Mouse (Mus musculus) thymus, postnatal 36 days (tissue): ENCODE results near the gene Tnfaip8l1.

Experiments
- DNase-seq, 2 experiments: peaks; one replicate each; pipeline ENCODE4 v3.0.0; 2022; ENCODE audit warnings: mixed read lengths in 2 of 2

The Tnfaip8l1 gene

DNA sequence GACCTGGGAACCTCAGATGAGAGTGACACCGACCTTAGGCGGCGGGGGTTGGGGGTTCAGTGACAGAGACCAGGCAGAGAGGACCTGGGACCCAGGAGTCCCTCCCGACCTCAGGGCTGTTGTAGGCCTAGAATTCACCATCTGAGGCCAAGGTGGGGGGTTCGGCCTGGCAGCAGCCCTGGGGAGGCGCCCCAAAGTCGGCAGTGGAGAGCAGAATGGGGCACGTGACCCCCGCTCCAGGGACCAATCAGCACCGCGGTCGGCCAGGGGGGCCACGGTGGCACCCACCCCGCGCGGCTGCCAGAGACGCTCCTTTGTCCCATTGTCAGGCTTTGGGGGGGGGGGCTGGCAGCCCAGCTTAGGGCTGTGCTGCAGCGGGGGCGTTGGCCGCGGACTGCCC lies 22.9 kb upstream of the Tnfaip8l1 start:
- DNase-seq = no peak

DNA sequence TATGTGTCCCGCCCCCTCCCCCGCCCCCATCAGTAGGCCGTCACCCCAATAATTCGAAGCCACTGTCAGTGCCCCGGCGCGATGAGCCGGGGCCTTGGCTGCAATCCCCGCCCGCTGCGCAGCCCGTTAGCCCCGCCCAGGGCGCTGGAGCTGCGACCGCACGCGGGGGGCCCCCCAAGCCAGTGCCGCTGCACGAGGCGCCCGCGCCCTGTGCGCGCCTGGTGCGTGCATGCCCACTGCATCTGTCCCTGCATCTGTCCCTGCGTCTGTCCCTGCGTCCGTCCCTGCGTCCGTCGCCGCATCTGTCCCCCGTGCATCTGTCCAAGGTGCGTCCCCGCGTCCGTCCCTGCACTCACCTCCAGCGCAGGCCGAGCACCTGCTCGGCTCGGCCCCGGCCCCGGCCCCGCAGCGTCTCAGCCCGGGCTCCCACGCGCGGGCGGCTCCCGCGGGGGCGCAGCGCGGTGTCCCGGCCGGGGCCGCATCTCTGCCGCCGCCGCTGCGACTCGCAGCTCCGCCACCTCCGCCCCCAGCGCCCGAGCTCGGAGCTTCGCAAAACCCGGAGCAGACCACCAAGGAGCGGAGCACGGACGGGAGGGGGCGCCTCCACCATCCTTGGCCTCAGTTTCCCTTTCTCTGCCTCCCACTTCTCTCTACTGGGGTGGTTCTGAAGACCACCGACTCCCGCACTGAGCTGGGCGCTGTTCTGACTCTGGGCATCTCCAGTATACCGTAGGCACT lies 22.2 kb upstream of the Tnfaip8l1 start, which contains the start of gene Sema6b:
Gene Sema6b, minus strand, starts transcription at position 486 of the 738 bp plus-strand sequence.
- DNase-seq = peak; percentile 74

DNA sequence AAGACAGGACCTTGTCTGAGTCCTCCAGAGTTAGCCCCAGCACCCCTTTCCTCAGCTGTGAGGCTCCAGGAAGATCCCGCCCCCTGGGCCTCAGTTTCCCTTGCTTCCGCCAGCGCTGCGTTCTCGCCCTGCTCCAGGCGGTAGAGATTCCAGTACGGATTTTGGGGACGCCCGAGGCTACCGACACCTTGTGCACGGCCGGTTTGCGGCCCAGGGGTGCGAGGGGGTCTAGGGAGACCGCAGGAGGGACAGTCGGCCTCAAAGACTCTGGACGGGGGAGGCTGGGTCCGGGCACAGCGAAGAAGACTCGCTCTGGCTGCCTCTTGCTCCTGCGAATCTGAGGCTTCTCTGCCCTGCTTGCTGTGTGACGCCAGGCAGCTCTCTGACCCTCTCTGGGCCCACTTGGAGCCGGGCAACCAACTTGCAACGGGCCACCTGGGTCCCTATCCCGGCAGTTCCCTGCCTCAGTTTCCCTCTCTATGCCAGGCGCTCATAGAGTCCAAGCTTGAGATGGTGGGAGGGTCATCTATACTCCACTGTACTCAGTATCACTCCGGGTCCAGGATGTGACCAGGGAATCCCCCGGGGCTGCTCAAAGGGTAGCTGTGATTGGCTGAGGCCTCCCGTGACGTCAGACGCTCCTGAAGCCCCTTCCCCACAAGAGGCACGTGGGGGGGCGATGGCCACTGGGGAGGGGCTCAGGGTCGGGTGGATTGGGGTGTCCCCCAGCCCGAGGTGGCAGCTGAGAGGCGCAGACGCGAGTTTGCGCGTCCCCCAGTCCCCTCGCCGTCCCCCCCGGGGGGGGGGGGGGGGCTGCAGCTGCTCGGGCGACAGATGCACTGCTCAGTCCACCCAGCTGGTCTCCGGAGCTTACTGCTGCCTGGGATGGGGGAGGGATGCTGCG lies 20.3 kb upstream of the Tnfaip8l1 start:
- DNase-seq = peak in 1 of 2 experiments; percentile 43

DNA sequence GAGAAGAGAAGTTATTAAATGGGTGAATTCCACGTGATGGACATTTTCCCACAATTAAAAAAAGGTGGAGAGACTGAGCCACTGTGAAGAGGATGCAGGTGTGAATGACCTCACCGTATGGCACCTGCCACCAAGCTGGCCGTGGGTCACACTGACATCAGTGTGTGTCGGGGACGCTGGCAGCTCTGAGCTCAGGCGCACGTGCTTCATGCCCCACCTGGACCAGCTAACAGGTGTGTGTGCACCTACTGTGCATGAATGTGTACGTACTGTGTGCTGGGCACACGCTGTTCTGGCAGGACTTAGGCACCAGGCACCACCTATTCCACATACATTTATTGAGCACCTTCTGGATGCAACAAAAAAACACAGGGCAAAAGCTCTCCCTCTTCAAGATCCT lies 17.7 kb upstream of the Tnfaip8l1 start:
- no peak for DNase-seq

DNA sequence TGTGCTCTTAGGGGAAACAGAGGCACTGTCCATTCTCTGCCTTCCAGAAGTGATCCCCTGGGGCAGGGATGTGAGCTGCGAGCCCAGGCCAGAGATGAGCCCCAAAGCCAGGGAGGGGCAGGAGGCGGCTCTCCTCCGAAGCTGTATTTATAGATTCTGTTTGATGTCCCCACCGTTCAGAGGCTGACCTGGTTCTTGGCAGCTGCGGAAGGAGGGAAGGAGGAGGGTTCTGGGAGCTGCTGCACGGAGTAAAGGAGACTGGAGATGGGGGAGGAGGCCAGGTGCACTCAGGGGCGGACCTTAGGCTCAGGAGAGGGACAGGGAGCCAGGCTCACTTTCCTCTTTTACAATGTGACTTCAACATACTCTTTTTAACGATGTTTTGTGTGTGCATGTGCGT lies 16.1 kb upstream of the Tnfaip8l1 start:
- DNase-seq = no peak

DNA sequence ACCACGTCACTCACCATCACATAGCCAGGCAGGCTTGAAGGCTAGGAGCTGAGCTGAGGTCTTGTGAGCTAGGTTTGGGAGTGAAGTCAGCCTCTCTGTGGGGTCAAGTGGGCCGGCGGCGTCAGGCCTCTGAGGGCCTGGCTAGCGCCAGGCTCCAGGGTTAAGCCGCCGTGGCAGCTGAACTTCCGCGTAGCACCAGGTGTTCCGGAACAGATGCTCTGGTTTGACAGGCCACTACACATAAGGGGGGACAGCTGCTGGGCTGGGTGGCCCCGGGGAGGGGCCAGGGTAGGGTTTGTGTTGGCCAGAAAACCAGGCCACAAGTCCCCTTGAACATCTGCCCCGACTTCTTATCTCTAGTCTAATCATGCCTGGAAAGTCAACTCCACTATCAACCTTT lies 14.9 kb upstream of the Tnfaip8l1 start:
- DNase-seq = no peak

DNA sequence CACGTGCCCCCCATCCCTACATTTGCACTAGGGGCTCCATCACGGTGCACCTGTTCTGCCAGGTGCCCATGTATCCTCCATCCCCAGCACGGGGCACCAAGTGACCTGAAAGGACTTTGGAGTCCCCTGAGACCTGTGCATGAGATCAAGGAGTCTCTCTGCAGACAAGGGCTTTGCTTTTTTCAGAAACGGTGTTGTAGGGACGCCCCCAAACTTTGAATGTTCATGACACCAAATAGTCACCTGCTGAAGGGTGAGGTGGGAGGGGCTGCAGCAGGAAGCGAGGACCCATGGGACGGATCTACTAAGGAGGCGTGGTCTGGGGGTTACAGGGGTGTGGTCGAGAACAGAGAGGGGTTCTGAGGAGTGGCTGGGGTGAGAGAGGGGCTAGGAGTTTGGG lies 14.0 kb upstream of the Tnfaip8l1 start:
- DNase-seq = no peak

DNA sequence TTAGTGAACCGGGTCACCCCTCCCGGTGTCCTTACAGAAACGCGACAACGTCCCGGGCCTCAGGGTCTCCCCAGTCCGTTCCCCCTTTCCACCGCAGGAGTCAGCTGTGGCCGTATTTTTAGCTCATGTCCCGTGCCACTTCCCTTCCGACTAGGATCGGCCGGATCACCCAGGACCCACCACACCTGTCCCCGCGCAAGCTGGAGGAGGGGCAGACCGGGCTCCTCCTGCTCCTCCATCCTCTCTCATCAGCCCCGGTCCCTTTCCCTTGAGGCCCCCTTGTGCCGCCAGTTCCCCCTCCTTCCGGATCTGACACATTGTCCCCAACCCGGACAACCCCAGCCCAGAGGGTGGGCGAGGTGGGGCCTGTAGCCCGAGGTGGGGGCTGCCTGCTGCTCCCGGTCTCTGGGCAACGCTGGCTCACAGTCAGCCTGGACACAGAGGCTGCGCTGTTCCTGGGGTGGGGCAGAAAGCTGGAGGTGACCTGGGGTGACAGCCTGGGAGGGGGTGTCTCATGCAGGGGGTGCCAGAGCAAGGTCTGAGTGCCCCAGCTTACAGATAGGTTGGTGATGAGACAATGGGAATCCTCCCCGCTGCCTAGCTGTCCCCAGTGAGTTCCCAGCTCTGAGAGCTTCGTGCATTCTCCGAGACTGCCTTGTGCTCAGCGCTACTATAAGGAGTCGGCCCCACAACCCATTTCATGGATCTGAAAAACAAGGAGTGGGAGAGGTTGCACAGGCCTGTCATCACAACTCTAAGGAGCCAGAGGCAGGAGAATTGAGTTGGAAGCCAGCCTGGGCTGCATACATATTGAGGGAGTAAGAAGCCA lies 13.3 kb upstream of the Tnfaip8l1 start:
- DNase-seq = no peak

DNA sequence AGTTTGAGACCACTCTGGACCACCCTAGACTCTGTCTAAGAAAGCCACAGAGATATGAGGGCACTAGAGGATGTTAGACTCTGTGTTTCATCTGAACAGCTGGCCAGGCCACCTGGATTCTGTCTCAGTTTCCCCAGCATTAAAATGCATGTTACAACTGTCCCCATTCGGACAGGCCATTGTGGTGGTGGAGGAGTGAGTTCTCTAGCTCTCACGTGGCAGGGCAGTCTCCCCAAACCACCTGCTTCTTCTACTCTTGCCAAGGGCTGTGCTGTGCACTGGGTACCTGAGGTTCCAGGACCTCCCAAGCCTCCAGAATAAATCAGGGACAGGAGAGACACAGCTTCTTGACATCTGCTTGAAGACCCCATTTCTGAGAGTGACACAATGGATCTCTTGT lies 12.4 kb upstream of the Tnfaip8l1 start:
- no peak for DNase-seq

DNA sequence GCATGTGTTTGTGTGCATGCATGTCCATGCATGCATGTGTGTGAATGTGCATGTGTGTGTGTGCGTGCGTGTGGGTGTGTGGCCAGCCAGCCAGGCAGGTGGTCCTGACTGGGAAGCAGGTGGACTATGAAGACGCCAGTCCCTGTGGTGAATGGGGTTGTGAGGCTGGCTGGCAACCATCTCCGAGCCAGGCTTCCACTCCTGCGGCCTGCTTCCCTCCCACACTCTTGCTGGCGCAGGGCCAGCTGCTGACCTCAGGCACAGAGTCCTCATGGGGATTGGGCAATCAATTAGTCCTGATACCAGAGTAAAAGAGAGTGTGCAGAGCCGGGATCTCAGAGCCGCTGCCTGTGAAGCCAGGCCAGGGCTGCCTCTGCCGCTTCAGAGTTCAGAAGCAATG lies 8.6 kb upstream of the Tnfaip8l1 start:
- DNase-seq = no peak

DNA sequence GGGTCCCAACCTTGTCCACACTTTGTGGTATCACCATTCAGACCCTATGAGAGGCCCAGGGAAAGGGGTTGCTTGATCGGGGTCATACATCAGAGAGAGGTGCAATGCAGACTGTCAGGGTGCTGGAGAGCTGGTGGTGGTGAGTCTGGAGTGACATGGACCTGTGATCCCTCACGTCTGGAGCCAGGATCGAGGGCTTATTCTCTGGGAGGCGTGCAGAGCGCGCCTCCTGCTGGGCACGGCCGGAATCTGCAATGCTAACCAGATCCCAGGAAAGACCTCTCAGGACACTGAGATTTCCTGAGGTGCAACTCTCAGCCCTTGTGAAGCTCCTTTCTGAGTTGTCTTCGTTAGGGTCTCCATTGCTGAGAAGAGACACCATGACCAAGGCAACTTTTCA lies 2.5 kb upstream of the Tnfaip8l1 start:
- DNase-seq = peak in 1 of 2 experiments; percentile 43

DNA sequence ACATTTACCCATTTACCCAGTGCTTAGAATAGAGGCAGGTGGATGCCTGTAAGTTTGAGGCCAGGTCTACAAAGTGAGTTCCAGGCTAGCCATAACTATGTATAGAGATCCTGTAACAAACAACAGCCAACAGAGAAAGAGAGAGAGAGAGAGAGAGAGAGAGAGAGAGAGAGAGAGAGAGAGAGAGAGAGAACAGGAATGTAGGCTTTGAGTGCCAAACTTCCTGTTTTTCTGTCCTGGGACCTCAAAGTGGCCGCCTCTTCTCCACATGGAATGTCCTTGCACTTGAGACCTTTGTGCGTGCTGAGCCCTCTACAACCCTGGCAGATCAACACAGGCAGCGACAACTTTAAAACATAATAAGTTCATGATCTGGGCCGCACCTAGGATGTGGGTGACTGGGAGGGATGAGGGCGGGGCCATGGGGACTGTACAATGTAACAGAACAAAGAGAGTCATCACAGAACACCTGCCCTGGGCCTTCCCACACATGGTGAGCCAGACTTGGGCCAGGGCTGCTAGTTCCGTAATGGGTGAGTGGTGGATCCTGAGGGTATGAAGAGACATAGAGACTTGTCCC lies 1.3 kb downstream of the Tnfaip8l1 start:
- DNase-seq = peak; percentile 70 to 80

DNA sequence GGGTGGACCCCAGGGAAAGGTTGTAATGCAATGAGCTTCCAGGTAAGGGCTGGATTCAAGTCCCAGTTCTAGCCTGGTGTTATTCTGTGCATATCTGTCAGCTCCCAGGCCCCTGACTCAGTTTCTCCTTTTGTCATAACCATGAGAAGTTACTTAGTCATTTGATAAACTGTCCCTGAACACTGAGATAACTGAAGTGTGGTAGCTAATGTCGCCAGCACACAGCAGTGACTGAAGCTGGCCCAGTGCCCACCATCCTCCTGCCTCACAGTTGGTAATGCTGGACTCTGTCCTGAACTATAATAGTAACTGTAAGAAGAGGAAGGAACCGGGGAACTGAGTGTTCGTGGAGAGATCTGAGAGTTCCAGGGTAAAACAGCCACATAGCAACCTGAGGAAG lies 2.2 kb downstream of the Tnfaip8l1 start:
- DNase-seq = no peak

DNA sequence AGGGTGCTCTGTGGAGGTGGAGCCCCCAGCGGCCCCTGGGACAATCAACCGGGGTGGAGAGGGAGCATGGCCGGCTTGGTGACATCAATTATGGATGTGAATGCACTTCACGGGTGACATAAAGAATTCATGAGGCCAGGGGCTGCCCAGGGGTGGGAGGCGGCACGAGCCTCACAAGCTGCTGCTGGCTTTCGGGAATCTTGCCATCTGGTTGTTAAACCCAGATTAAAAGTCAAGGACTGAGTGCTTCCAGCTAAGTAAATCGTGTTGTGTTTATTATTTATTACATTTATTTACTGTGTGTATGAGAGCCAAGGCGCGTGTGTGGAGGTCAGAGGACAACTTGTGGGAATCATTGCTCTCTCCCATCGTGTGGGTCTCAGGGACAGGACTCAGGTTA lies 3.4 kb downstream of the Tnfaip8l1 start:
- no peak for DNase-seq

DNA sequence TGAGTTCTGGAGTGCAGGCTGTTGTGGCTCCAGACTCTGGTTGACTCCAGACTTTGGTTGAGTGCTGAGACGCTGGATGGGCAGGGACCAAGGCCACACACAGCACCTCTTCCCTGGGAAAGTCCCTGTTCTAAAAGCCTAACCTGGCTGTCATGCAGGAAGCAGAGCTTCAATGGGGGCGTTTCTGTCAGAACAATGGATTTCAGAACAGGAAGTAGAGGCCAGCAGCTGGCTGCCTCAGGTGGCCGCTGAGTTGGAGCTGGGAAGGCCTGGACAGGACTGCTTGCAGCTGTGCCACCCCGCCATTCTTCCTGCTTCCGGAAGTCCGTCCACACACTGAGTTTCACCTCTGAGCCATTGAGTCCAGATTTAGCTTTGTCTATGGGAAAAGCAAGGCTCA lies 7.6 kb downstream of the Tnfaip8l1 start:
- DNase-seq = no peak

DNA sequence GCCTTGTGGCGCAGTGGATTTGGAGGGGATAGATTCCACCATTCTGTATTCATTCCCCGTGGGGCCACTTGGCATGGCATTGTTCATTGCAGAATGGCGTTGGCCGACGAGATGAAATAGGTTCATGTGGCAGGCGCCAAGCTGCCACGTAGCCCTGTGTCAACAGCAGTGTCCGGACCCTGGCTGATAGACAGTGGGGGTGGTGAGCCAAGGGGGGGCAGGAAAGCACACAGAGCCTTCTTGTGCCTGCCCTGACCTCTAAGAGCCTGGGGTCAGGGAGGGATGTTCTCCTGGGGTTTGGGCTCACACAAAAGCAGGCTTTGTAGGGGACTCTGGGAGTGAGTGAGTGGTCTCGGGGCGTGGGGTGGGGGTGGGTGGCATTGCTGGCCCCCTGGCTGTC lies 8.4 kb downstream of the Tnfaip8l1 start:
- no peak for DNase-seq

DNA sequence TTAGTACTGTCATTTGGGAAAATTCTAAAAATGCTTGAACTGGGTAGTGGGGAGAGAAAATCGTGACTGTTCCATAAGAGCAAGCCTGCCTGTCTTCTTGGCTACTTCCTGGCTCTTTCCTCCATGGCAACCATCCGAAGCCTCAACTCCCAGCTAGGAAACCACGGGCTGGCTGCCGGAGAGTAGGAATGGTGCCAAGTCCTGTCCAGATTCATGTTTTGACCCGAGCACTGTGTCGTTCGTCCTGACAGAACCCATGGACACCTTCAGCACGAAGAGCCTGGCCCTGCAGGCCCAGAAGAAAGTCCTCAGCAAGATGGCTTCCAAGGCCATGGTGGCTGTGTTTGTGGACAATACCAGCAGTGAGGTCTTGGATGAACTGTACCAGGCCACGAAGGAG lies 9.2 kb downstream of the Tnfaip8l1 start:
- no peak for DNase-seq

DNA sequence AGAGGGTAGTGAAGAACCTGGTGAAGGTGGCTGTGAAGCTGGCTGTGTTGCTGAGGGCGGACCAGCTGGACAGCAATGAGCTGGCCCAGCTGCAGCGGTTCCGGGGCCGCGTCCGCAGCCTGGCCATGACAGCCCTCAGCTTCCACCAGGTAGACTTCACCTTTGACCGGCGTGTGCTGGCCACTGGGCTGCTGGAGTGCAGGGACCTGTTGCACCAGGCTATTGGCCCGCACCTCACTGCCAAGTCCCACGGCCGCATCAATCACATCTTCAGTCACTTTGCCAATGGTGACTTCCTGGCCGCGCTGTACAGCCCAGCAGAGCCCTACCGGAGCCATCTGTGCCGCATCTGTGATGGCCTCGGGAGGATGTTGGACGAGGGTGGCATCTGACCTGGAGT lies 9.6 kb downstream of the Tnfaip8l1 start:
- no peak for DNase-seq

DNA sequence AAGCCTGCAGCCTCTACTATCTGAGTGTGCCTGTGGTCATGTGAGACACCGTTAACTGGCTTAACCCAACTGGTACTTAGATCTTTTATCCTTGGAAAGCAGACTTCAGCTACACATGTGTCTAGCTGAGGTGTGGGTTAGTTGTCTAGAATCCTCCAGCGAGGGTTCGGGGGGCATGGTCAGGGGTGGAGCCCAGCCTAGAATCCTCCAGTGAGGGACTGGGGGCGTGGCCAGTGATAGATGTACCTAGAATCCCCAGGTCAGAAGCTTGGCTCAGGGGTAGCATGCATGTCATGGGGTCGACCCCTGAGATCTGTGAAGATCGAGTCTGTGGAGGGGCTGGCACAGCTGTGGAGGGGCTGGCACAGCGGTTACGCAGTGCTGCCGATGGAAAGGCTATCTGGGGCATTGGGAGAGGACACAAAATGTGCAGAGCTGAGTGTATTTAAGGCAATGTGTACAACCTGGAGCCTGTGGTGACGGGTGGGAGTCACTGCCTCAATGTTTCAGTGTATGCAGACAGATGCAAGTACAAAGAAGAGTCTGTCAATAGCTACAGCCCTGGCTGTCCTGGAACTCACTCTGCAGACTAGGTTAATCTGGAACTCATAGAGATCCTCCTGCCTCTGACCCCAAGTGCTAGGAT lies 11.2 kb downstream of the Tnfaip8l1 start:
- no peak for DNase-seq

DNA sequence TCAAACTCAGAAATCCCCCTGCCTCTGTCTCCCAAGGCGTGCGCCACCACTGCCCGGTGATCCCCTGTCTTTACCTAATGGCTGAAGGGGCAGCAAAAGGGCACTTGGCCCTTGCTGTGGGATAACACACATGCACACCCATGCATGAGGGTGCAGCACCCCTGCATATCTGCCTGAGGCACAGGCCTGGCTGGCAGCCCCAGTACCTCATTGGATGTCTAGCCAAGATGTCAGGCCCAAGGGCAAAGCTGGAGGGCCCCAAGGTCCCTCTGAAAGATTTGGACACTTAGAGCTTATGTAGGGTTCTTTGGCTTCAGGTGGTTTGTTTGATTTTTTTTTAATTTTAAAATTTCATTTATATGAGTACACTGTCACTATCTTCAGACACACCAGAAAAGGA lies 13.1 kb downstream of the Tnfaip8l1 start:
- no peak for DNase-seq

DNA sequence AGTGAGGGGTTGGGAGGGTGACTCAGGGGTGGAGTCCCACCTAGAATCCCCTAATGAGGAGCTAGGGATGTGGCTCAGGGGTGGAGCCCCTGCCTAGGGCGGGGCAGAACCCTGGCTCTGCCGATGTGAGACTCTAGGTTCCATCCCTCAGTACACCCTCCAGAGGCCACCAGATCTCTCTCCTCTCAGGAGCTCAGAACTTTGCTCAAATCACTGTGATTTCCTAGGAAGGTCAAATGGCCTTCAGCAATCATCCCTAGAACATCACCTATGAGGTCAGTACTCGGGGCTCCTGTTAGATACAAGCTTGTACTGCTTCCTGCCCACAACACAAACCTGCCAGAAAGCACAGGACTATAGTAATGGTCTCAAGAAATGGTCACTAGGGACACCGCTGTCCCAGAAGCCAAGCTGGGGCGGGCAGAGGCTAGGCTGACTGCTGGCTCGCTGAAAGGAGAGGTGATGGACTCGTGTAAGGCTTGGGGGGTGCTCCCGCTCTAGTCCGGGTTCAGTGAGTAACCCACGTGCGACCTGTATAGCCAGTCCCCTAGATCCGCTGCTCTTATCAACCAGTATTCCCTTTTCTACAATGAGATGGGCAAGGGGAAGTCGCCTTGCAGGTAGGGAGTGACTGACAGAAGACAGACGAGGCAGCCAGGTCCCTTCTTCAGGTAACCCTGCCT lies 20.8 kb downstream of the Tnfaip8l1 start:
- peak in 1 of 2 experiments; percentile 30 for DNase-seq

DNA sequence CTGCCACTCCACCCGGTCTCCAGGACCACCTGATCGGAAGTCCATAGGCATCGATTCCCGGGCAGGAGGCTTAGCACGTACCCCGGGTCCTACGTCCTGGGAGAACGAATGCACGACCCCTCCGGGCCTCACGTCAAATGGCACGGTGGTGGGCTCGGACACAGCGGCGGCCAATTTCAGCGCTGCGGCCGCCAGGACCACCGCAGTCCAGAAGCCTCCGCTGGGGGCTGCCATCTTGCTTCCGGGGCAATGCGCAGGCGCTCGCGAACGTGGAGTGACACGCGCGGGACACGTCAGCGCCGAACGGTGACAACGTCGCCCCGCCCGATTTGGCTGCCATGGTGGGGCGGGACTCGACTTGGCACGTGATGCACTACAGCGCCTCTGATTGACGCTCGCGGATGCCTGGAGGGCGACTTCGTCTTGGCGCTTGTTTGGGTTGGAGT lies 21.4 kb downstream of the Tnfaip8l1 start, which contains the start of gene Mydgf:
Gene Mydgf, minus strand, starts transcription at position 263 of the 446 bp plus-strand sequence.
- peak; percentile 92 to 93 for DNase-seq
